Mouse (Mus musculus): ENCODE measurements around the gene Retsat. TPM values are rescaled to one million over a fixed set of nuclear protein-coding genes. Genes with fewer than 3 reads are reported as not detected.
A peak's percentile ranks its signal among the peaks of the same experiment; 100 is the strongest.

Gene Retsat
- total and polyA plus RNA-seq, 2 experiments from 2014 or later = 7.2 to 7.5 TPM

GRCm38 (mm10) chr6:72560801-72561200, 37.5 kb upstream of the Retsat start:
- Histone ChIP-seq H3K36me3 (ENCODE audit: insufficient read depth) (no peaks in the 10 kb centered on the region), H3K4me3 (ENCODE audit: low read depth, low read length) (no peak overlapping the region), H3K27ac (ENCODE audit: low read depth, low read length) (no peak overlapping the region), H3K4me2 (ENCODE audit: low read depth) (no peak overlapping the region), H3K4me1 (ENCODE audit: insufficient read depth) (no peaks in the 10 kb centered on the region), H3K27me3 (ENCODE audit: insufficient read depth, low read length) (no peaks in the 10 kb centered on the region), H3K9me3 (ENCODE audit: low read length) (no peaks in the 10 kb centered on the region), H3K9ac (no peak overlapping the region)
- ATAC-seq (no peak), DNase-seq (no peak)
- TF ChIP-seq CTCF (IDR thresholded peaks at IDR 0.05; ENCODE audit: low read depth) = no peak
- WGBS = 68% methylated on average over 8 of the region's 8 CpGs

- no peak for DNase-seq
- H3K4me3 ChIP-seq (ENCODE audit: low read depth, low read length) = no peak overlapping the region
- 46% methylated on average over 6 of the region's 6 CpGs for WGBS
- no peak overlapping the region for H3K9ac ChIP-seq
- H3K9me3 ChIP-seq (ENCODE audit: low read length) = no peaks in the 10 kb centered on the region
- H3K4me2 ChIP-seq (ENCODE audit: low read depth) = no peak overlapping the region
- no peaks in the 10 kb centered on the region for H3K36me3 ChIP-seq (ENCODE audit: insufficient read depth)
- H3K27me3 ChIP-seq (ENCODE audit: insufficient read depth, low read length) = no peaks in the 10 kb centered on the region
- H3K27ac ChIP-seq (ENCODE audit: low read depth, low read length) = no peak overlapping the region
- no peak for ATAC-seq
- no peak for TF ChIP-seq CTCF (IDR thresholded peaks at IDR 0.05; ENCODE audit: low read depth)
- no peaks in the 10 kb centered on the region for H3K4me1 ChIP-seq (ENCODE audit: insufficient read depth)
These were observed 35.8 kb upstream of the Retsat start for GRCm38 (mm10) chr6:72562486-72562885.

- Histone ChIP-seq H3K4me1 (ENCODE audit: insufficient read depth) (no peaks in the 10 kb centered on the region), H3K4me3 (ENCODE audit: low read depth, low read length) (no peak overlapping the region), H3K9ac (no peak overlapping the region), H3K27me3 (ENCODE audit: insufficient read depth, low read length) (no peaks in the 10 kb centered on the region), H3K36me3 (ENCODE audit: insufficient read depth) (no peaks in the 10 kb centered on the region; the same call in 1 of the 2 replicates), H3K4me2 (ENCODE audit: low read depth) (no peak overlapping the region), H3K9me3 (ENCODE audit: low read length) (no peaks in the 10 kb centered on the region), H3K27ac (ENCODE audit: low read depth, low read length) (no peak overlapping the region)
- ATAC-seq = no peak
- no peak for DNase-seq
- WGBS = 74% methylated on average over 5 of the region's 5 CpGs
- TF ChIP-seq CTCF (IDR thresholded peaks at IDR 0.05; ENCODE audit: low read depth) = no peak
These were observed 35.4 kb upstream of the Retsat start for GRCm38 (mm10) chr6:72562894-72563293.

- Histone ChIP-seq H3K4me1 (ENCODE audit: insufficient read depth) (no peaks in the 10 kb centered on the region), H3K4me3 (ENCODE audit: low read depth, low read length) (no peak overlapping the region), H3K36me3 (ENCODE audit: insufficient read depth) (no peaks in the 10 kb centered on the region; the same call in 1 of the 2 replicates), H3K27me3 (ENCODE audit: insufficient read depth, low read length) (no peaks in the 10 kb centered on the region), H3K9ac (0 out of 2 replicates have a peak overlapping the region, but pooled peaks have one; percentile 6), H3K9me3 (ENCODE audit: low read length) (no peaks in the 10 kb centered on the region), H3K27ac (ENCODE audit: low read depth, low read length) (0 out of 2 replicates have a peak overlapping the region, but pooled peaks have one; percentile 54), H3K4me2 (ENCODE audit: low read depth) (no peak overlapping the region)
- DNase-seq = no peak
- TF ChIP-seq CTCF (IDR thresholded peaks at IDR 0.05; ENCODE audit: low read depth) = no peak
- 0 out of 2 replicates have a peak, but pooled peaks have one; percentile 7 for ATAC-seq
- WGBS = 73% methylated on average over 7 of the region's 7 CpGs
These were observed 32.8 kb upstream of the Retsat start for GRCm38 (mm10) chr6:72565506-72565905.

GRCm38 (mm10) chr6:72566044-72566443, 32.2 kb upstream of the Retsat start:
- 0 out of 2 replicates have a peak overlapping the region, but pooled peaks have one; percentile 6 for H3K9ac ChIP-seq
- H3K4me2 ChIP-seq (ENCODE audit: low read depth) = no peak overlapping the region
- H3K27ac ChIP-seq (ENCODE audit: low read depth, low read length) = 0 out of 2 replicates have a peak overlapping the region, but pooled peaks have one; percentile 54

GRCm38 (mm10) chr6:72567508-72567907, 30.8 kb upstream of the Retsat start:
- Histone ChIP-seq H3K27me3 (ENCODE audit: insufficient read depth, low read length) (no peaks in the 10 kb centered on the region), H3K36me3 (ENCODE audit: insufficient read depth) (no peaks in the 10 kb centered on the region; the same call in 1 of the 2 replicates), H3K27ac (ENCODE audit: low read depth, low read length) (no peak overlapping the region), H3K4me3 (ENCODE audit: low read depth, low read length) (no peak overlapping the region), H3K4me2 (ENCODE audit: low read depth) (no peak overlapping the region), H3K4me1 (ENCODE audit: insufficient read depth) (no peaks in the 10 kb centered on the region), H3K9me3 (ENCODE audit: low read length) (no peaks in the 10 kb centered on the region), H3K9ac (no peak overlapping the region)
- no peak for TF ChIP-seq CTCF (IDR thresholded peaks at IDR 0.05; ENCODE audit: low read depth)
- DNase-seq = no peak
- WGBS = 89% methylated on average over 5 of the region's 5 CpGs
- no peak for ATAC-seq

More at GRCm38 (mm10) chr6:72566044-72566443, 32.2 kb upstream of the Retsat start:
- ATAC-seq (peak; percentile 95), DNase-seq (peak; percentile 91)
- H3K4me3 ChIP-seq (ENCODE audit: low read depth, low read length) = no peak overlapping the region
- no peaks in the 10 kb centered on the region for H3K4me1 ChIP-seq (ENCODE audit: insufficient read depth)
- TF ChIP-seq CTCF (IDR thresholded peaks at IDR 0.05; ENCODE audit: low read depth) = peak; percentile 95
- no peaks in the 10 kb centered on the region for H3K27me3 ChIP-seq (ENCODE audit: insufficient read depth, low read length)
- 2% methylated on average over 4 of the region's 4 CpGs for WGBS
- no peaks in the 10 kb centered on the region; the same call in 1 of the 2 replicates for H3K36me3 ChIP-seq (ENCODE audit: insufficient read depth)
- no peaks in the 10 kb centered on the region for H3K9me3 ChIP-seq (ENCODE audit: low read length)

- peaks cover 6% of the 10 kb centered on the region; the same call in 1 of the 2 replicates for H3K36me3 ChIP-seq (ENCODE audit: insufficient read depth)
- TF ChIP-seq CTCF (IDR thresholded peaks at IDR 0.05; ENCODE audit: low read depth) = no peak
- H3K9ac ChIP-seq = no peak overlapping the region
- H3K4me1 ChIP-seq (ENCODE audit: insufficient read depth) = no peaks in the 10 kb centered on the region
- DNase-seq (no peak), ATAC-seq (no peak)
- H3K9me3 ChIP-seq (ENCODE audit: low read length) = no peaks in the 10 kb centered on the region
- WGBS = 91% methylated on average over 10 of the region's 10 CpGs
- no peak overlapping the region for H3K27ac ChIP-seq (ENCODE audit: low read depth, low read length)
- H3K4me3 ChIP-seq (ENCODE audit: low read depth, low read length) = no peak overlapping the region
- no peak overlapping the region for H3K4me2 ChIP-seq (ENCODE audit: low read depth)
- no peaks in the 10 kb centered on the region for H3K27me3 ChIP-seq (ENCODE audit: insufficient read depth, low read length)
These were observed 29.5 kb upstream of the Retsat start for GRCm38 (mm10) chr6:72568736-72569135.

All from forebrain, postnatal 0 days (tissue).